8 mouse cellular contexts compared by ENCODE assay signal in the genomic region with DNA sequence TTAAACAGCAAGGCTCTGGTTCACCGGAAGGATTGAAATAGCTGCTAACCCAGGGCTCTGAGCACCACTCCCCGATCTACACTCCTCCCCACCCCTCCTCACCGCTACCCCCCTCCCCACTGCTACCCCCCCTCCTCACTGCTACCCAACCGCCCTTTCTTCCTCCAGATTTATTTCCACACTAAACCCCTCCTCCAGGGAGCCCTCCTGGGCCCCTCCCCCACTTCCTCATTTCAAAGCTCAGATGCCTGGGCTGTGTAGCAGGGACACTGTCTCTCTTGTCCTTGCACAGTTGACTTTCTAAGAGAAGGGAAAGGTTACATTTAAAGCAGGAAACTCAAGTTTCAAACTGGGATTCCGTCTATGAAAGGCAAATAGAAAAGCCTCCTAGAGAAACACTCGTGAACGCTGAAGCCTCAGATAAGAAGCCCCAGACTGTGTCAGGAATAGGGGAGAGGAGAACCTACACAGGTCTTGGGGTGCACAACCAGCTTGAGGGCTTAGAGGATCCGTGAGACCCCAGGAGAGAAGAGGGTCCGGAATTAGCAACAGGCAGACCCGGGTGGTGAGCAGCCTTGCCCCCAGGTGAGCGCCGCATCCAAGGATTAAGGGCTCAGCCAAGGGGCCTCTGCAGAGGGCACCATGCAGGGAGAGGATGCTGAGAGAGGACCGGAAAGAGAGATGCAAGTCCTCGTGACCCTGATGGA. TPM values are rescaled to one million over a fixed set of nuclear protein-coding genes. Genes with fewer than 3 reads are reported as not detected.
DNase-seq lines count a peak whose midpoint lies in the region; ATAC-seq and TF ChIP-seq lines count a peak whose summit lies in the region.

No protein-coding gene starts in this region.

- peaks cover 7% of the 10 kb centered on the region; the same call in 1 of the 2 replicates for H3K9me3 ChIP-seq in embryonic facial prominence, embryonic 14.5 days (ENCODE audit: control insufficient read depth, low read length)

- H3K36me3 ChIP-seq in spleen, adult 2 months (ENCODE audit: control insufficient read depth, insufficient read depth, low read length): no peaks in the 10 kb centered on the region
- H3K36me3 ChIP-seq in embryonic facial prominence, embryonic 14.5 days (ENCODE audit: control insufficient read depth, insufficient read depth, low read length): no peaks in the 10 kb centered on the region

- no peak overlapping the region for H3K9ac ChIP-seq in embryonic facial prominence, embryonic 14.5 days (ENCODE audit: low read depth, low read length)

- TF ChIP-seq CTCF in spleen, adult 2 months (IDR thresholded peaks at IDR 0.05; ENCODE audit: extremely low read depth, insufficient read depth, insufficient read length, insufficient replicate concordance): no peak
- TF ChIP-seq CTCF in layer of hippocampus, adult 2 months (conservative IDR thresholded peaks at IDR 0.05): no peak

- no peak overlapping the region for H3K4me3 ChIP-seq in spleen, adult 2 months (ENCODE audit: extremely low read depth, insufficient read depth, insufficient read length)
- no peak overlapping the region for H3K4me3 ChIP-seq in embryonic facial prominence, embryonic 14.5 days (ENCODE audit: low read depth, low read length)
- H3K4me3 ChIP-seq in layer of hippocampus, adult 2 months: no peak overlapping the region

- peak; percentile 51 to 61 for DNase-seq in spleen, adult 2 months (ENCODE audit: low read depth in 1 of 2, low spot score in 2 of 2)
- no peak for DNase-seq in spleen, adult 12 weeks (ENCODE audit: low spot score)
- peak; percentile 50 for DNase-seq in embryonic facial prominence, embryonic 14.5 days (ENCODE audit: low spot score)
- DNase-seq in thymus, postnatal 36 days: peak; percentile 53 to 74
- DNase-seq in cerebellum, postnatal 14 days: no peak
- DNase-seq in layer of hippocampus, adult 9-11 months: no peak
- DNase-seq in layer of hippocampus, adult 2 months (ENCODE audit: low spot score in 2 of 2): no peak

- H3K4me1 ChIP-seq in spleen, adult 2 months (ENCODE audit: control insufficient read depth, insufficient read depth, insufficient read length): peaks cover 16% of the 10 kb centered on the region; the same call in 1 of the 2 replicates
- peaks cover 4% of the 10 kb centered on the region; the same call in 1 of the 2 replicates for H3K4me1 ChIP-seq in embryonic facial prominence, embryonic 14.5 days (ENCODE audit: control insufficient read depth, insufficient read depth, low read length)

- no peak; the same call in 1 of the 2 replicates for ATAC-seq in embryonic facial prominence, embryonic 14.5 days (ENCODE audit: low read depth)
- ATAC-seq in megakaryocyte, adult 5-6 weeks (ENCODE audit: poor library complexity, severe bottlenecking): peak; percentile 76

- 18% methylated on average over 14 of the region's 14 CpGs for WGBS in spleen, adult 2 months
- 3% methylated on average over 14 of the region's 14 CpGs for WGBS in embryonic facial prominence, embryonic 14.5 days

- peak overlapping the region; percentile 26 for H3K4me2 ChIP-seq in embryonic facial prominence, embryonic 14.5 days (ENCODE audit: low read depth, low read length)

- TF ChIP-seq POLR2A in spleen, adult 2 months (IDR thresholded peaks at IDR 0.05; ENCODE audit: low read depth, low read length): no peak

- no peaks in the 10 kb centered on the region for H3K27me3 ChIP-seq in spleen, adult 2 months (ENCODE audit: control insufficient read depth, insufficient read depth, low read length)
- H3K27me3 ChIP-seq in embryonic facial prominence, embryonic 14.5 days (replicated peaks; ENCODE audit: control insufficient read depth, insufficient read depth, low read length): no peaks in the 10 kb centered on the region

- H3K27ac ChIP-seq in spleen, adult 2 months (ENCODE audit: insufficient read depth, low read length): no peak overlapping the region
- no peak overlapping the region for H3K27ac ChIP-seq in embryonic facial prominence, embryonic 14.5 days (replicated peaks; ENCODE audit: low read depth, low read length)
- no peak overlapping the region for H3K27ac ChIP-seq in layer of hippocampus, adult 2 months

RNA-seq across cellular contexts. Expression of gene Padi1, which starts 23.1 kb away (rescaled TPM):
- 0.13 TPM in 2 replicates for polyA plus RNA-seq in spleen, adult 2 months (2012; rRNA removed)
- 0.07 and 0.28 TPM in 2 replicates for polyA plus RNA-seq in embryonic facial prominence, embryonic 14.5 days (2014; fragmentation: Nextera tagmentation; extraction: Ambion mirVana)
- total RNA-seq in megakaryocyte, adult 5-6 weeks (2015): not detected in 2 replicates
- not detected in 2 replicates for total RNA-seq in megakaryocyte, adult 5-6 weeks (2017)
- not detected for total RNA-seq in layer of hippocampus, adult 2 months (2021)

RNA-seq across cellular contexts. Expression of gene Padi2, which starts 37.5 kb away (rescaled TPM):
- polyA plus RNA-seq in spleen, adult 2 months (2012; rRNA removed): 10.7 and 12.0 TPM in 2 replicates
- polyA plus RNA-seq in embryonic facial prominence, embryonic 14.5 days (2014; fragmentation: Nextera tagmentation; extraction: Ambion mirVana): 15.1 and 16.1 TPM in 2 replicates
- 53.2 and 54.0 TPM in 2 replicates for total RNA-seq in megakaryocyte, adult 5-6 weeks (2015)
- total RNA-seq in megakaryocyte, adult 5-6 weeks (2017): 53.5 and 56.7 TPM in 2 replicates
- total RNA-seq in layer of hippocampus, adult 2 months (2021): 10 to 100 TPM; 20.2 to 26.5 TPM

RNA-seq across cellular contexts. Expression of gene Padi3, which starts 58.2 kb away (rescaled TPM):
- 0.14 and 0.26 TPM in 2 replicates for polyA plus RNA-seq in spleen, adult 2 months (2012; rRNA removed)
- polyA plus RNA-seq in embryonic facial prominence, embryonic 14.5 days (2014; fragmentation: Nextera tagmentation; extraction: Ambion mirVana): 0.38 and 0.47 TPM in 2 replicates
- total RNA-seq in megakaryocyte, adult 5-6 weeks (2015): 0.27 and 0.51 TPM in 2 replicates
- 0.26 TPM in 1 of 2 replicates, not detected in the other for total RNA-seq in megakaryocyte, adult 5-6 weeks (2017)
- total RNA-seq in layer of hippocampus, adult 2 months (2021): not detected

Comparison
In these comparisons a context has a peak if more than half of its experiments do, and no peak if none do; other contexts are left out.
1. DNase-seq: peak in spleen, adult 2 months (2 of 2), embryonic facial prominence, embryonic 14.5 days (single experiment) and thymus, postnatal 36 days (2 of 2); none in spleen, adult 12 weeks (single experiment), cerebellum, postnatal 14 days (0 of 2), layer of hippocampus, adult 9-11 months (single experiment) and layer of hippocampus, adult 2 months (0 of 2).